Mouse (Mus musculus): Measurements from ENCODE around the gene Tmem265. TPM values are rescaled to one million over a fixed set of nuclear protein-coding genes. Genes with fewer than 3 reads are reported as not detected.
A peak's percentile ranks its signal among the peaks of the same experiment; 100 is the strongest.

Gene Tmem265
- 10 to 100 TPM; 39.7 to 91.0 TPM for polyA plus RNA-seq (2017; shearing (Covaris generic))

GRCm38 (mm10) chr7:127561340-127561858 is at the start of gene Tmem265:
Gene Tmem265 (plus strand): TSS chr7:127561390.
- no peak for ATAC-seq

DNA sequence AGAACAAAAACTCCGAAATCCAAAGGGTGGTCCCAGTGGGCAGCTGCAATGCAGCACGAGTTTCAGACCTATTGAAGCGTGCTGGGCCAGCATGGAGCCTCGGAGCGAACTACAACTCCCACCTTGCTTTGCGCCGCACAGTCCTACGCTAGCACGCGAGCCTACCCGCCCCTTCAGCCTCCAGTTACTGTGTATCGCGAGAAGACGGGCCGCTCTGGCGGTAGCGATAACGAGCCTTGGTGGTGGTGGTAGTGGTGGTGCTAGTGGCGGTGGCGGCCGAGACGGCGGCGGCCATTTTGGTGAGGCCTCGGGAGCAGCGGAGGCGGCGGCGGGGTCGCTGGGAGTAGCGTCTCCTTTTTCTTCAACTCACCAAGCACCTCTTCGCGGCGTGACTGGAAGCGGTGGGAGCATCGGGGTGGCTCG is 49.4 kb upstream of the Tmem265 start, which contains the start of gene Srcap:
Gene Srcap, plus strand, starts transcription at position 176 of the 423 bp plus-strand sequence.
- peak; percentile 94 for ATAC-seq

DNA sequence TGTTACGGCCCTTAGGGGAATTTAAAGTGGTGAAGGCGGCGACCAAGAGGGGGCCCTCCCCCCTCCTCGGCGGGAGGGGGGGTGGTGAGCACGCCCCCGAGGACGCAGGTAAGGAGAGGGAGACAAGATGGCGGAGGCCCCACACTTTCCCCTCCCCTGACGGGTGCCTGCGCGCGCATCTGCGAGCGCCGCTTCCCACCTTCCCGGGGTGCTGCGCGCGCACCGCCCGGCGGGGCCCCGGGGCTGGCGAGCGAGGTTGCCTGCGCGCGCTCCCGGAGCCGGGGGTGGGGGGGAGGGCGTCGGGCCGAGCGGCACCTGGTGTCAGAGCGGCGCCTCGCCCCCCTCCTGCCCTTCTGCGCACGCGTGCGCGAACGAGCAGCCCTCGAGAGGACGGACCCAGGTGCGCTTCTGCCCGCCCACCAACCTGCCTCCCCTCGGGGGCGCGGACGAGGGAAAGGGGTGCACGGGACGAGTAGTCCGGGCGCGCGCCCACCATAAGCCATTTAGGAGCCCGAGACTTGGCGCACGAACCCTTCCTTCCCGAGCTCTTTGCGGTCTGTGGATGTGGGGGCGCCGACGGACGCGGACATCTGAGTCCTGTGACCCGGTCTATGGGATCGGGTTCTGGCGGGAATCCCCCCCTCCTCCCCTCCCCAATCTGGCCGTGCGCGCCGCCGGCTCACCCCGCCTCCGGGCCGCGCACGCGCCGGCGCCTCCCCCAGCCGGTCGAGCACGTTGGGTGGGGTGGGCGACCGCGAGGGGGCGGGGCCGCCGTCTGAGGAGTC is 48.8 kb upstream of the Tmem265 start:
- ATAC-seq, result peak; percentile 73

DNA sequence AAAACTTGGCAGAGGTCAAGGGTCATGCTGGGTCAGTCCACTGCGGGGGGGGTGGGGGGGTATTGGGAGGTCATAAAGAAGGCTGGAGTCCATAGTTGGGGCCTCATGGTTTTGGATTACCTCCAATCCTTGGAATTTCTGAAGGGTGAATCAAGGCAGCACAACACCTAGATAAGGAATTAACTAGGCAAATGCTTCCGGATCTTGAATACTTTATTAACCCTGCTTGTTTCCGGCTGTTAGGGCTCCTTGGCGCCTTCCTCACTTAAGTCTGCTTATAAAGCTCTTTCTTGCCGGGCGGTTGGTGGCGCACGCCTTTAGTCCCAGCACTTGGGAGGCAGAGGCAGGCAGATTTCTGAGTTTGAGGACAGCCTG is 48.2 kb upstream of the Tmem265 start:
- ATAC-seq, result no peak

DNA sequence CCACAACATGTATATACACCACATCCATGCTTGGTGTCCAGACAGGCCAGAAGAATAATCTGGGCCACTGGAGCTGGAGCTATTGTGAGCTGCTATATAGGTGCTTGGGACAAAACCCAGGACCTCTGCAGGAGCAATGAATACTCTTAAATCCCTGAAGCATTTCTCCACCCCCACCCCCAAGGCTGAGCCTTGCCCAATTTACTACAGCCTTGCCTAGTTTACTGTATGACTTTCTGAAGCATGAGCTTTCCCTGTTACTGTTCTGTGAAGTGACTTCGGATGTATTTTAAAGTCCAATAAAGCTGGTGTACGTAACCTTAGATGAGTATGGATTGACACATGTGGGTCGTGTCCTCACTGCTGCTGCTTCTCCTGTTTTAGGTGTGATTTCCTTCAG is 47.4 kb upstream of the Tmem265 start:
- no peak for ATAC-seq

DNA sequence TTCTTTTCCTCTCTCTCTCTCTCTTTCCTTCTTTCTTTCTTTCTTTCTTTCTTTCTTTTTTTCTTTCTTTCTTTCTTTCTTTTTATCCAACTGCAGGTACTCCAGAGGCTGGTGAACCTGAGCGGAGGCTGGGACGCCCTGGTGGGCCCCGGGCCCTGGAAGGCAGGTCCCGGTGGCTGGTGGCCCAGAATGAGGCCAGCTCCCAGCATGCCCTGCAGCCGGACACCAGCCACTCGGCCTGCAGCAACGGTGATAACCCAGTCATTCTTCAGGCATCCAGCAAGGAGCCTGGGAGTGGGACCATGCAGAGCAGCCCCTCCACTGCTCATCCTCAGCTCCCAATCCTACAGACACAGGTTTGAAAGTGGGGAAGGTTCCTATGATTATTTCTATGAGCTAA is 45.3 kb upstream of the Tmem265 start:
- no peak for ATAC-seq

GRCm38 (mm10) chr7:127516344-127516743 is 44.8 kb upstream of the Tmem265 start:
- ATAC-seq, result no peak

- no peak for ATAC-seq
Observed at GRCm38 (mm10) chr7:127519284-127519683, 41.9 kb upstream of the Tmem265 start, which contains the start of gene Gm42715. Gene Gm42715 (plus strand): TSS chr7:127519584.

- ATAC-seq, result no peak
Observed at GRCm38 (mm10) chr7:127541671-127542070, 19.5 kb upstream of the Tmem265 start.

- no peak for ATAC-seq
Observed at GRCm38 (mm10) chr7:127549116-127549835, 11.9 kb upstream of the Tmem265 start.

DNA sequence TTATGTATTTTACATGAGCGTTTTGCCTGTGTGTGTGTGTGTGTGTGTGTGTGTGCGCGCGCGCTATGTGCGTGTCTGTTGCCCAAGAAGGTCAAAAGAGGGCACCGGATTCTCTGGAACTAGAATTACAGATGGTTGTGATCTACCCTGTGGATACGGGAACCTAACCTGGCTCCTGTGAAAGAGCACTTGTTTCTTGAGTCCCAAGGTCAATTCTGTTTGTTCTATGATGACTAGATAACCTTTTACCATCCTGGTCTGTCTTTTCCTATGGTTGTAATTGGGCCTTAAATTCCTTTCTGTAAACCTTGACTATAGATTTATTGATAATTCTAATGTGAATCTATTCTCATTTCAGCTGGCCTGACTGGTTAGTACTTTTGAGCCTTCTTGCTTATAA is 9.6 kb upstream of the Tmem265 start:
- no peak for ATAC-seq

- ATAC-seq, result no peak
Observed at GRCm38 (mm10) chr7:127560580-127560979, 610 bp upstream of the Tmem265 start.

GRCm38 (mm10) chr7:127564381-127565150 is 3.4 kb downstream of the Tmem265 start:
- no peak for ATAC-seq

GRCm38 (mm10) chr7:127572895-127573471 is 11.8 kb downstream of the Tmem265 start, which contains the start of gene Phkg2:
Gene Phkg2 (plus strand): TSS chr7:127573340.
- ATAC-seq, result peak; percentile 100

DNA sequence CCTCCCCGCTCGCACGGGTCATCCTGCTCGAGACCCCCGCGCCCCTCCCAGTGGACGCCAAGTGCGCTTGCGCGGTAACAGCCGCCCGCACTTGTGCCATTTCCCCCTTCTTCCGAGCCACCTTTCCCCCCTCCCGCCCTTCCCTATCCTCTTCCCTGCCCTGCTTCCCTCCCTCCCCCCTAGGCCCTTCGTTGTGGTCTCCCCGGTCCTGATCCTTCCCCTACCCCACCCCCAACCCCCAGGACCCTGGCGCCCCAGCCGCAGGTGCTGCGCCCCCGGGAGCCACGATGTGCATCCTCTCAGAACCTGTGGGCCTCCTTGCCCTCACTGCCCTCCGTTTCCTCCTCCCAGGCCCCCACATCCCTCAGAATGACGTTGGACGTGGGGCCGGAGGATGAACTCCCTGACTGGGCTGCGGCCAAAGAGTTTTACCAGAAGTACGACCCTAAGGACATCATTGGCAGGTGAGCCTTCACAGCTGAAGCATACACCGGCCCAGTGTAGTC is 12.4 kb downstream of the Tmem265 start:
- no peak for ATAC-seq

DNA sequence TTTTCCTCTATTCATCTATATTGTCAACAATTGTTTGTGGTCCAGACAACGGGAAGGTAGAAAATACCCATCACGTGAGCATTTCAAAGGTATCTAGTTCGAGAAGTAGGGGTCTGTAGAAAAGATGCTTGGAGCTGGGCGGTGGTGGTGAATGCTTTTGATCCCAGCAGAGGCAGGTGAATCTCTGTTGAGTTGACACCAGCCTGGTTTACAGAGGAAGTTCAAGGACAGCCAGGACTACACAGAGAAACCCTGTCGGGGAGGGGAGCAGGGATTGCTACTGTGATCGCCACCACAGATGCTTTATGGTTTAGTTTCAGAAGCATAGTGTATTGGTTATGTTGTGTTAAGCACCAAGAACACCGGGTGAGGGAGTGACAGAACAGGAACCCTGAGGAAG is 12.9 kb downstream of the Tmem265 start:
- ATAC-seq, result no peak

DNA sequence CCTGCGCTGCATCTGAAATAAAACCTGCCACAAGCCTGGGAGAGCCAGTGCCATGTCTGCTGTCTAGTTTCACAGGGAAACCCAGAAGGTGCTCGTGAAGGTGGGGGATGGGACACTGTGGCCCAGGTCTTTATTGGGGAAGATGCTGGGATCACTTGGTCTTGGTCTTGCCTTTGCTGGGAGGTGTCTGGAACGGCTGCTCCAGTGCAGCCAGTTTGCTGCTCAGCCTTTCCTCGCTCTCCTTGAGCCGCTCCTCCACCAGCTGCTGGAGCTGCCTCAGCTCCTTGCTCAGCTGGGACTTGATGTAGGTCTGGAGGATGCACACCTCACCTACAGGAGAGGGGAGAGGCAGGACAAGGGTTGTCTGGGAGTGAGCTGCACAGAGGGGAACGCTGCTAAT is 22.1 kb downstream of the Tmem265 start:
- ATAC-seq, result no peak

GRCm38 (mm10) chr7:127585031-127585430 is 23.8 kb downstream of the Tmem265 start:
- ATAC-seq, result no peak

GRCm38 (mm10) chr7:127586149-127586548 is 25.0 kb downstream of the Tmem265 start:
- ATAC-seq, result no peak

DNA sequence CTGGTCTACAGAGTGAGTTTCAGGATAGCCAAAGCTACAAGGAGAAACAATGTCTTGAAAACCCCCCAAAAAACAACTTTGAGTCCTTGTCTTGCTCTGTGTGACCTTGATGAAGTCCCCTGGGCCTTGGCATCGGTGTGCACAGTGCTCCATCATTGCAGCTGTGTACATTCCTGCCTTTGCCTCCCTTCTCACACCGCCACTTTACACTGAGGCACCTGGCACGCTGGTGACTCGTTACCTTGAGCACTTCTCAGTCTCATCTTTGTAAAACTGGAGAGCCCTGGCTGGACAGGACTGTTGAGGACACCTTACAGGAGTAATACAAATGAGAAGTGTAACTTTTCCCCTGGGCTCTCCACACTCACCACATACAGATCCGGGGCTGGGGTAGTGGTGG is 26.0 kb downstream of the Tmem265 start:
- ATAC-seq, result no peak

DNA sequence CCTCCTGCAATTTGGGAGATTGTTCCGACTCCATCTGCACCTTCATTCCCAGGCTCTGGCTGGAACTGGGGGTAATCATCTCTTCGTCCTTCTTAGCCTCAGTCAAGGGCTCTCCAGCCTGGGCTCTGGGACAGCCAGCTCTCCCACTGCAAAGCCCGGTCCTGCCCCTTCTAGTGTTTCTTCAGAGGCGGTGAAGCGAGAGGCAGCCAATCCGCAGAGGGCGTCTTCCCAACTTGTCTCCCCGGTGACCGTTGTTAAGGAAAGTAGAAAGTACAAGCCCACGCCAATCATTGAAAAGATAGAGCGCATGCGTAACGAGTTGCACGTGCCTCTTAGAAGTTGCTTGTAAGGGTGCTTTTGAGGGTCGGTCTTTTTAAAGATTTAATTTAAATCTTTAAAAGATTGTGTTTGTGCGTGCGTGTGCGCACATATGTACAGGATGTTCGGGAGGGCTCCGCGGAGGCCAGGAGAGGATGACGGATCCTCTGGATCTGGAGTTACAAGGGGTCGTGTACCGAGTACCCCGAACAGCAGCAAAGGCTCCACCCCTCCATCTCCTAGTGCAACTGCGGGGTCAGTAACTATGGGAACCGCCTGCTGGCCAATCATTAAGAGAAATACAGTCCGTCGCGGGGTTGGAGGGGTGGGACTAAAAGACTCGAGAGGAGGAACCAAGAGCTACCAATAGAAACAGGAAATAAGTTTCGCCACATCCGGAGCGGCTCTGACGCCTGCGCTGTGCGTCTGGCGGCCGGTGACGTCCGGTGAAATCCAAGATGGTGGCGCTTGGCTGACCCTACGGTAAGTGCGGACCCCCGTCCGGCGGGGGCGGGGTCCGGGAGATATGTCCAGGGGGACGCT is 27.1 kb downstream of the Tmem265 start, which contains the start of the genes Ccdc189 and Rnf40:
Gene Ccdc189, minus strand, starts transcription at position 585 of the 861 bp plus-strand sequence.
Gene Rnf40, plus strand, starts transcription at position 757 of the 861 bp plus-strand sequence.
- ATAC-seq, result peak; percentile 97

Data from CD4-positive, CD25-positive, alpha-beta regulatory T cell, adult 4 months (primary cell).